Mouse (Mus musculus) lung, postnatal 4 days (tissue): ENCODE measurements at regions not wholly inside any gene's neighbourhood (a gene's known extent, or its start where the extent isn't known, plus 50 kb on each side); places are given as distances from the start of the nearest gene placed in this dataset.

Experiments
- DNase-seq, 2 experiments: peaks; one replicate each; pipeline ENCODE4 v3.0.0; 2021

- DNase-seq, result no peak
These were observed 72.9 kb upstream of the Sulf2 start for GRCm38 (mm10) chr2:166228356-166228755.

DNA sequence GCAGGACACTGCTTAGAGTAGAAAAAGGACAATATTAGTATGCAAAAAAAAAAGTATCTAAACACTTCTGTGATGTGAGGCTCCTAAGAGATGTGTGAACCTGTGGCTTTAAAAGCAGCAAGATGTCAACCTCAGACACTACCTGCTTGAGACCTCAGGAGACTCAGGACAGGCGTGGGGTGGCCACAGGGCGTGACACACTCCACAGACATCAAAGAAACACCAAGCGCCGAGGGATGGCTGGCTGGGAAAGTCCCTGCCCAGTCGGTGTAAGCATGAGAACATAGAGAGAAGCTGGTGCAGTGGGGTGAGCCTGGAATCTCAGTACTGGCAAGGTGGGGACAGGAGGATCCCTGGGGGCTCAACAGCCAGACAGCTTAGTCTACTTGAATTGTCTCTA lies 72.0 kb upstream of the Sulf2 start:
- DNase-seq, result no peak

GRCm38 (mm10) chr2:166226929-166227328 lies 71.5 kb upstream of the Sulf2 start:
- DNase-seq, result no peak

GRCm38 (mm10) chr2:166226331-166226730 lies 70.9 kb upstream of the Sulf2 start:
- DNase-seq, result no peak

GRCm38 (mm10) chr2:166225354-166225753 lies 69.9 kb upstream of the Sulf2 start:
- no peak for DNase-seq

- no peak for DNase-seq
These were observed 63.3 kb upstream of the Sulf2 start for GRCm38 (mm10) chr2:166218783-166219182.

DNA sequence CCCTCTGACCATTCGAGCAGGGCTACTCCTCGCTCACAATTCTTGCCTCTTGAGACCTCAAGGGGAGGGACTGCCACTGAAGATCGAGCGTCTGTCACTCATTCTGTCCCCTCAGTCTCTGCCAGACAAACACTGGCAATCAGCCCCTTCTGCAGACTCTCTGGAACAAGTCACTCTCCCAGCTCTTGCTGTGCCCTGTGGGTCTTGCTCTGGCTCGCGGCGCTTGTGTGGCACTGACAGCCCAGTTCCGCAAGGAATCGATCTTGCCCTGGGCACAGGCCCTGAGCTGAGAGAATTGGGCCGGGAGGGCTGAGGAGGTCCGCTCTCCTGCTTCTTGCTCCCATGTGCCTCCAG lies 61.0 kb upstream of the Sulf2 start:
- DNase-seq, result no peak

DNA sequence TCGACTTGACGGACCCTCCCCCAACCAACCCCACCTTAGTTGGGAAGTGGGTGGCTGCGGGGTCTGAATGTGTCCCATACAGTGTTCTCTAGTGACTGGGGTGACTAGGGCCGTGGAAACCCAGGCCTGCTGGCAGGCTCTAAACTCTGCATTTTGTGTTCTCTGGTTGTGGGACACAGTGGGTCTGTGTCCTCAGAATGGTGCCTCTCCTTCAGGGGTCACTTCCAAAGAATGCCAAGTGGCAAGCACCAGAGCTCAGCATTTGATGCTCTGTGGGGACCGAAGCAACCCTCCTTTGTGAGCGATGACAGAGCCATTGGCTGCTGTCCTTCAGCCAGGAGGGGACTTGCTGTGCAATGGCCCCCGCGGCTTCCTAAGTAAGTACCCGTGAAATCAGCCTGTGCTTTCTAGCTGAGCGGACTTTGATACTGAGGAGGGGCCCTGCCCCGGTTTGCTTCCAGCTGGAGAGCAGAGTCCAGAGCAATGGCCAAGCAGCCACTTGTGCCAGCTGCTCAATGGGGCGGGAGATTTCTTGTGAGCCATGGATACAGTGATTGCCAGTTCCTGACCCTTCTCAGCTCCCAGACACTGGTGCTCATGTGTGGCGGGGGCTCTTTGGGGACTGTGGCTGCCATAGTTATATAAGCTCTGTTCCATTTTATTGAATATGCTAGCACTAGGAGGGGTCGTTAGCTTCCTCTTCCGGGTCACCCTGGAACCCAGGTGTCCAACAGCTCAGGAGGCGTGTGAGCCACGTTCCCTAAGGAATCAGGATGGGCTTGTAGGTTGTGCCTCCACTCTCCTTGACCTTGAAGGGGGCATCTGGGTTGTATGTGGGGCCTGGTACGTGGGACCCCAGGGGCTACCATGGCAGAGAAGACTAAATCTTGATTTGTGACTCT lies 60.4 kb upstream of the Sulf2 start:
- no peak for DNase-seq

DNA sequence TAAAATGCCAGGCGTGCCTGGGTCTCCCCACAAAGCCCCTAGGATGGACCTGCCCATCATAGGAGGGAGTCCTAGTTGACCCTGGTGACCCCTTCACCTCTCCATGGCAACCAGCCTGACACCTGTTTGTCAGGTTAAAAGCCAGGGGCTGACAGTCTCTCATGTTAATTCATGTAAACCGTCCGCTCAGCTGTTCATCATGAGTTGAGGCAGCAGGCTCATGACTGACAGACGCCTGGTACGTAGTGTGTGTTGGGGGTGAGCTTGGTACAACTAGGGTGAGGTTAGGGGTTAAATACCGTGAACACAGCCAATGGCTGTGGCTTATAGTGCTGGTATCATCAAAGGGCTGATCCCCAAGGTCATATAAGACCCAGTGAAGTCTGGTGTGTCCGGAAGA lies 59.7 kb upstream of the Sulf2 start:
- no peak for DNase-seq

GRCm38 (mm10) chr2:166207145-166207508 lies 51.7 kb upstream of the Sulf2 start:
- DNase-seq, result no peak

DNA sequence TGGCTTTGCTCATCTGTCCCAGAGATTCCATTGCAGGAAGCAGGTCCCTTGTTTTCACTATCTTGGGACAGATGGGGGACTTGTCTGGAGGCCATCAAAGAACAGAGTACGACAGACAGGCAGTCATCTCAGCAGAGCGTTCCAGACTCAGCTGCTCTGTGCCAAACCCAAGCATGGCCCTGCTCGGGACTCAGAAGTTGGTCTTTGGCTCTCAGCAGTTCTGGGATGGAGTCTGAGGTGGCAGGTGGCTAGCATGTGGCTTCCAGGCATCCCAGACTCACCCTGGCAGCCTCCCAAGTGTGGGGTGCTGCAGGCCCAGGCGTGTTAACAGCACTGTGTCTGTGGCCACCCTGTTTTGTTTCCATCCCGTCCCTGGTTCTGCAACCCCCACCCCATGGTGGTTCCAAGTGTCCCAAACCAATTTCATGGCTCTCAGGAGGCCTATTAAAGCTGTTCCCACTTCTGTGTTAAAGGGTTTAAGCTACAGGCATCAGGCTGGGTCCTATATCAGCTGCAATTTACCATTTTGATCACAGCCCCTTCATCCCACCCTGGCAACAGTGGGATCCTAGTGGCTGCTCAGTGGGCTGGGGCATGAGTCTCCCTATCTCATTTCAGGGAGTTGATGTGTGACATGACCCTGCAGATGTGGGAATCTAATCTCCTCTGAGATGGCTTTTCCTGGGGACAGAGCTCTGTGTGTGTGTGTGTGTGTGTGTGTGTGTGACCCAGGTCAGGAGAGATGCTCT lies 51.1 kb upstream of the Sulf2 start:
- DNase-seq, result no peak
